Mouse (Mus musculus) embryonic facial prominence, embryonic 10.5 days (tissue): ENCODE measurements around the gene Homer3. TPM values are rescaled to one million over a fixed set of nuclear protein-coding genes. Genes with fewer than 3 reads are reported as not detected.

Experiments used
- DNase-seq: peaks from one replicate; pipeline ENCODE4 v3.0.0-alpha.2; 2017; ENCODE audit warnings: low spot score
- H3K27ac ChIP-seq: fragments of 300-500 bp; sonication (generic); replicated peaks from 2 replicates; pipeline ENCODE4 v1.5.1; 2016; ENCODE audit warnings: mild to moderate bottlenecking
- H3K27me3 ChIP-seq: fragments of 300-500 bp; sonication (generic); replicated peaks from 2 replicates; pipeline ENCODE4 v1.6.1; 2016; ENCODE audit warnings: low read depth, mild to moderate bottlenecking; ENCODE audit not compliant: poor library complexity, severe bottlenecking
- H3K36me3 ChIP-seq: fragments of 300-500 bp; sonication (generic); replicated peaks from 2 replicates; pipeline ENCODE4 v1.6.1; 2016; ENCODE audit warnings: mild to moderate bottlenecking, moderate library complexity
- H3K4me1 ChIP-seq: fragments of 300-500 bp; sonication (generic); 2 replicates; pipeline ENCODE4 v1.6.1; 2016
- H3K4me3 ChIP-seq: fragments of 300-500 bp; sonication (generic); 2 replicates; pipeline ENCODE4 v1.5.1; 2016; ENCODE audit warnings: mild to moderate bottlenecking, moderate library complexity
- H3K9me3 ChIP-seq: fragments of 300-500 bp; sonication (generic); 2 replicates; pipeline ENCODE4 v1.6.1; 2016; ENCODE audit warnings: mild to moderate bottlenecking
- WGBS: fragments of 180-500 bp; shearing (Covaris S2); methylation state at CpG from one replicate; pipeline ENCODE4 v1.1.7; 2016; 5-methylcytosine and 5-hydroxymethylcytosine counted together
- polyA plus RNA-seq: library from polyadenylated mRNA; unstranded; fragments of >200 nt; fragmentation: Nextera tagmentation; extraction: Ambion mirVana; gene quantifications from 2 replicates; pipeline ENCODE4 v1.2.1, GENCODE M21; 2016

The Homer3 gene
- polyA plus RNA-seq, 1 experiment from 2014 or later: 121 TPM

DNA sequence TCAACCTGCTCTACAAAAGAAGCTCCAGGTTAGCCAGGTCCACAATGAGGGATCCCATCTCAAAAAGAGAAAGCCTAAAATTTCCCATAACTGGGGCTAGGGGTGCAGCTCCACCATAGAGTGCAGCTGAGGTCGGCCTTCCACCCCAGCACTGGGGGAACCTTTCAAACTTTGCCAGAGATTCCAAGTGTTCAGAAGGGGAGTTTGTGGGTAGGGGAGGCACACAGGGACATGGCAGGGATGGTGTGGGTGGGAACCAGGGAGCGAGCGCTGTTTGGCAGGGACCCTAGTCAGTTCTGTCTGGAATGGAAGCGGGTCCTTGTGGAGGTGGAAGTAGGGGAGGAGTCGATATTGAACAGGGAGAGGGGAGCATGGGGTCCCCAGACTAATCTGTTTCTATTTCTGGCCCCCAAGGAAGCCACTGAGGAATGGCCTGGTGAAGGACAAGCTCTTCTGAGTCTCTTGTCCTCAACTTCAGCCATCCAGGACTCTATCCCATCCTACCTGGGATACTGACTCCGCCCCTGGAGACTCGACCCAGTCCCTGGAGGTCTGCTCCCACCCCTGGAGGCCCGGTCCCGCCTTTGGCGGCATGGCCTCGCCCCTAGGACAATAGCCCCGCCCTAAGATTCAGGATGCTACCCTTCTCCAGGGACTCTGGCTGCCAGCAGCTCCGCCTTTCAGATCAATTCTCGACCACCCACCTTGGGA, 46.7 kb downstream of the Homer3 start, which contains the start of gene Gdf1:
Gene Gdf1, plus strand, starts transcription at position 694 of the 711 bp plus-strand sequence.
- DNase-seq: peak; percentile 60
- peak within 1 kb of the TSS; percentile 79 for H3K27ac ChIP-seq
- H3K4me1 ChIP-seq: peaks cover 34% of the 10 kb centered on the region
- WGBS: 25% methylated on average over 14 of the region's 14 CpGs
- 0 out of 2 replicates have a peak, but pooled peaks cover 5% of the 10 kb centered on the region for H3K9me3 ChIP-seq
- peak within 1 kb of the TSS; percentile 47 for H3K4me3 ChIP-seq
- H3K36me3 ChIP-seq: peaks cover 52% of the 10 kb centered on the region
- peaks cover 28% of the 10 kb centered on the region for H3K27me3 ChIP-seq

DNA sequence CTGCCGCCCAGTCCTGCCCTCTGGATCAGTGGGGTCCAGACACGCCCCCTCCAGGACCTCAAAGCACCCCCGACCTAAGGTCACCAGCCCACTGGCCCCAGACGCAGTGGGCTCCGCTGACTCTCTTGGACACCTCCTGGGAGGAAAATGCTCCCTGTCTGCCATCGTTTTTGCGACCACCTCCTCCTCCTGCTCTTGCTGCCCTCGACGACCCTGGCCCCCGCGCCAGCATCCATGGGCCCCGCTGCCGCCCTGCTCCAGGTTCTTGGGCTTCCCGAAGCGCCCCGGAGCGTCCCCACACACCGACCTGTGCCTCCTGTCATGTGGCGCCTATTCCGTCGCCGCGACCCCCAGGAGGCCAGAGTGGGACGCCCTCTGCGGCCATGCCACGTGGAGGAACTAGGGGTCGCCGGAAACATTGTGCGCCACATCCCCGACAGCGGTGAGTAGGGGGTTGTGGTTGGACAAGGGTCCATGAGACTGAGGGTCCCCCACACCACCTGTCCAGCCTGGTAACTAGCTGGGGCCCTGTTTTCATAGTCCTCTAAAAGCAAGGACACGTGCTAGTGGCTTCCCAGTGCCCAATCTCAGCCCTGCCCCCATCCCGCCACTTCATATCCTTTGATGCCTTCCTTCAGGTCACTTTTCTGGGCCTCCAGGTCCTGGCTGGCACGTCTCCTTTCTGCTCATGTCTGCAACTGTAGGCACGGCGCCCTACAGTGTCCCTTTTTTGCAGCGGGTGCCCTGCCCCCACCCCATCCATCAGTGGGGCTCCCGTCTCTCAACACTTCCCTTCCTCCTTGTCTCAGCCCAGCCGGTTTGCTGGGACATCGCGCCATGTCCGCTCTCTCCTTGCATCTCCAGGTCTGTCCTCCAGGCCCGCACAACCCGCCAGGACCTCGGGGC, 47.5 kb downstream of the Homer3 start:
- WGBS: 4% methylated on average over 45 of the region's 45 CpGs
- Histone ChIP-seq H3K4me1 (peaks cover 34% of the 10 kb centered on the region), H3K9me3 (0 out of 2 replicates have a peak, but pooled peaks cover 5% of the 10 kb centered on the region), H3K36me3 (peaks cover 60% of the 10 kb centered on the region), H3K27ac (peak overlapping the region; percentile 79), H3K27me3 (peaks cover 28% of the 10 kb centered on the region), H3K4me3 (peak overlapping the region; percentile 47)
- no peak for DNase-seq

DNA sequence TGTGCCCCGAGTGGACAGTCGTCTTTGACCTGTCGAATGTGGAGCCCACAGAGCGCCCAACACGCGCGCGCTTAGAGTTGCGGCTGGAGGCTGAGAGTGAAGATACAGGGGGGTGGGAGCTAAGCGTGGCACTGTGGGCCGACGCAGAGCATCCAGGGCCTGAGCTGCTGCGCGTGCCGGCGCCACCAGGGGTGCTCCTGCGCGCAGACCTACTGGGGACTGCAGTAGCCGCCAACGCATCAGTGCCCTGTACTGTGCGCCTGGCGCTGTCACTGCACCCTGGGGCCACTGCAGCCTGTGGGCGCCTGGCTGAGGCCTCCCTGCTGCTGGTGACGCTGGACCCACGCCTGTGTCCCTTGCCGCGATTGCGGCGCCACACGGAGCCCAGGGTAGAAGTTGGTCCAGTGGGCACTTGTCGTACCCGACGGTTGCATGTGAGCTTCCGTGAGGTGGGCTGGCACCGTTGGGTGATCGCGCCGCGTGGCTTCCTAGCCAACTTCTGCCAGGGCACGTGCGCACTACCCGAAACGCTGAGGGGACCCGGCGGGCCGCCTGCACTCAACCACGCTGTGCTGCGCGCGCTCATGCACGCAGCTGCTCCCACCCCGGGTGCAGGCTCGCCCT, 48.2 kb downstream of the Homer3 start:
- Histone ChIP-seq H3K4me3 (peak overlapping the region; percentile 47), H3K27me3 (peaks cover 28% of the 10 kb centered on the region), H3K27ac (peak overlapping the region; percentile 79), H3K9me3 (0 out of 2 replicates have a peak, but pooled peaks cover 5% of the 10 kb centered on the region), H3K36me3 (peaks cover 68% of the 10 kb centered on the region), H3K4me1 (peaks cover 34% of the 10 kb centered on the region)
- 27% methylated on average over 53 of the region's 53 CpGs for WGBS
- peak; percentile 86 for DNase-seq

DNA sequence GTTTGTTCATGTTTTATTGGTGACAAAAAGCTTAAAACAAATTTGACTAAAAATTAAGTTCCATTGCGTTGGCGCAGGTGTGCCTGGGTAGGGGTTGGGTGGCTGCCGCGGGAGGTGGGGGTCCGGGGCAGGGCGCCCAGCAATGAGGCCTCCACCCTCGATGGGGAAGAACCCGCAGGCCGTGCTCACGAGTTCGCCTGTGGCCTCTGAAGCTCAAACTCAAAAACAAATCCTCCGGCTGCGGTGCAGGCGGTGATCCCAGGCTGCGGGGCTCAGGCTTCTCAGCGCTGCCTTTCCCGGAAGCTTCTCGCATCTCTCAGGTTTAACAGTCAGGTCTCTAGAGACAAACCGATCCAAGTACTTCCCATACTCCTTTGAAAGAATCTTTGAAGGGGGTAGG, 48.9 kb downstream of the Homer3 start:
- Histone ChIP-seq H3K9me3 (0 out of 2 replicates have a peak, but pooled peaks cover 5% of the 10 kb centered on the region), H3K4me1 (peaks cover 34% of the 10 kb centered on the region), H3K27me3 (peaks cover 28% of the 10 kb centered on the region), H3K4me3 (no peak overlapping the region), H3K36me3 (peaks cover 74% of the 10 kb centered on the region), H3K27ac (peak overlapping the region; percentile 79; the same call in 1 of the 2 replicates)
- peak; percentile 45 for DNase-seq
- WGBS: 62% methylated on average over 19 of the region's 19 CpGs

DNA sequence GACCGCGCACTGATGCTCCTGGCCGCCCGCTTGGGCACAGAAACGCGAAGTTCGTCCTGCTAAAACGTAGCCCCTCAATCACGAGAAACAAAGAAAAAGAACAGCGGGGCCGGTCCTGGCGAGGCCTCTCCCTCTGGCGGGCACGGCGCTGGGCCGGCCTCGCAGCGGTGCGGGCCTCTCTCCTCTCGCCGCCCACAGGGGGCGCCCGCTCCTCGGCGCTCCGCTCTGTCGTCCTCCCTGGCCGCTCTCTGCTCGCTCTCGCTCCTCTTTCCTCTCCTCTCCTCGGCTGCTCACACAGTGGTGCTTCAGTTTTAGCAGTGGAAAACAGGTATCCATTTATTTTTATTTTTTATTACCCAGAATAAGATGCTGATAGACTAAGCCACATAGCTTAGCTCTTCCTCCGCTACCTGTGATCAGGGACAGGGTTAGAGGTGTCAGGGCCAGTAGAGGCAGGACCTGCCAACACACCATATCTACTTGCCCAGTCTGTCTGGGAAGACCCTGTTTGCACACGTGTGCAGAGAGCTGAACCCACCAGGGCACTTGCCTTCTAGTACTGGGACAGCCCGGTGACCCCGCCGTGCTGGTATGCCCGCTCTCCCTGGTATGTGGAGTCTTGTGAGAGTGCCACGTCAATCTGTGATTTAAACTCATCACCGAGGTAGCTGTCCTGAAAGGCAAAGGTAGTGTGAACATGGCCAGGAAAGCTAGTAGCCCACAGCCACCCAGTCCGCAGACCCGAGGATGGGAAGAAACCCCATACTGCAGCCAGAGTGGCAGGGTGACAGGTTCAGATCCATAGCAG, 49.6 kb downstream of the Homer3 start:
- H3K27ac ChIP-seq: peak overlapping the region; percentile 79

DNA sequence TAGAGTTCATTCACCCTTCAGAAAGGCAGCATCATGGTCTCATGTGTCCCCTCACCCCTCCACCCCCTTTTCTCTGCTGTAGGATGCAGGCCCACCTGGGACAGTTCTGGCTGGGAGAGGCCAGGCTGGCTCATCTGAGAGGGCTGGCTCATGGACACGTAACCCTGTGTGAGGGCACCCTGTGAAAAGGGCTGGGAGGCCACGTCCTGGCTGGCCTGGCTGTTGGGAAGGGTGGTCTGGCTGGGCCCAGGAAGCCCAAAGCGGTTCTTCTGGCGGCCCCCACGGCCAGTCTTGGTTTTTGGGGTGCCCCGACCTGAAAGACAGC, 50.2 kb downstream of the Homer3 start:
- Histone ChIP-seq H3K4me1 (peaks cover 34% of the 10 kb centered on the region), H3K36me3 (peaks cover 80% of the 10 kb centered on the region), H3K9me3 (0 out of 2 replicates have a peak, but pooled peaks cover under 1% of the 10 kb centered on the region), H3K27ac (no peak overlapping the region), H3K4me3 (no peak overlapping the region), H3K27me3 (peaks cover 28% of the 10 kb centered on the region)
- WGBS: 95% methylated on average over 6 of the region's 6 CpGs
- DNase-seq: no peak

More for the DNA sequence above, 49.6 kb downstream of the Homer3 start:
- Histone ChIP-seq H3K4me1 (peaks cover 34% of the 10 kb centered on the region), H3K9me3 (0 out of 2 replicates have a peak, but pooled peaks cover 5% of the 10 kb centered on the region), H3K36me3 (peaks cover 80% of the 10 kb centered on the region), H3K4me3 (peak overlapping the region; percentile 33), H3K27me3 (peaks cover 28% of the 10 kb centered on the region)
- WGBS: 23% methylated on average over 41 of the region's 41 CpGs
- peak; percentile 88 for DNase-seq

DNA sequence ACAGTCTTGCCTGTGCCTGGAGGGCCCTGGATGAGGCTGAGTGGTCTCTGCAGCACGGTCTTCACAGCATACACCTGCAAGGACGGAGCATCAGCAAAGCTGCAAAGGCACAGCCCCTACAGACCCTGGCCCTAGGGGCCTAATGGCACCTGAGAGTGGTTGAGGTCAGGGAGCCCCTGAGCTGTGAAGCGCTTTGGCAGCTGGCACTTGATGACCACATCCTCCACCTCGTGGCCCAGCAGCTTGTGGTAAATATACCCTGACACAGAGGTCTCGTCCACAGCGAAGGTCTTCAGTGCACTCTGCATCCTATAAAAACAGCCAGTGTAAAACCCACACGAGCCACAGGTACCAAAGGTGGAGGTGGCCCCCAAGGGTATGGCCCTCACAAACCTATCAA, 56.3 kb downstream of the Homer3 start:
- DNase-seq: no peak
- peaks cover 100% of the 10 kb centered on the region for H3K36me3 ChIP-seq
- no peaks in the 10 kb centered on the region for H3K9me3 ChIP-seq
- H3K4me1 ChIP-seq: peaks cover 12% of the 10 kb centered on the region
- no peak overlapping the region for H3K4me3 ChIP-seq
- H3K27ac ChIP-seq: no peak overlapping the region
- 92% methylated on average over 7 of the region's 7 CpGs for WGBS
- no peaks in the 10 kb centered on the region for H3K27me3 ChIP-seq

DNA sequence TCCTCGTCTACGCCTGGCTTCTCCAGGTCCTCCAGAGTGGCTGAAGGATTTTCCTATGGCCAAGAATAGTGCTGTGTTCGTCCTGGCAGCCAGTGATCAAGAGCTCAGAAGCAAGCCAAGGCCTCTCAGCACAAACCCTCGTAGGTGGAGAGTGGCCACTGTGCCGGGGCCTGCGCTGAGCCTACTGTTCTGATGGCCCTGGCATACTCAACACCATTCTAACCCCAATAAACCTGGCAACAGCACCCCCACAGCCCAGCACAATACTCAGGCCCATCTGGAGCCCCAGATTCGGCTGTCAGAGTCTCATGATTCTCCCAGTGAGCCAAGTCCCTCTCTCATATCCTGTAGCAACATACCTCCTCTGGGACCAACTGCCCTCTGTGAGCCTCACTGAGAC, 58.0 kb downstream of the Homer3 start:
- H3K27ac ChIP-seq: no peak overlapping the region
- no peak overlapping the region for H3K4me3 ChIP-seq
- H3K36me3 ChIP-seq: peaks cover 93% of the 10 kb centered on the region
- H3K4me1 ChIP-seq: peaks cover 18% of the 10 kb centered on the region
- H3K9me3 ChIP-seq: no peaks in the 10 kb centered on the region
- WGBS: 89% methylated on average over 7 of the region's 7 CpGs
- DNase-seq: no peak
- H3K27me3 ChIP-seq: no peaks in the 10 kb centered on the region

DNA sequence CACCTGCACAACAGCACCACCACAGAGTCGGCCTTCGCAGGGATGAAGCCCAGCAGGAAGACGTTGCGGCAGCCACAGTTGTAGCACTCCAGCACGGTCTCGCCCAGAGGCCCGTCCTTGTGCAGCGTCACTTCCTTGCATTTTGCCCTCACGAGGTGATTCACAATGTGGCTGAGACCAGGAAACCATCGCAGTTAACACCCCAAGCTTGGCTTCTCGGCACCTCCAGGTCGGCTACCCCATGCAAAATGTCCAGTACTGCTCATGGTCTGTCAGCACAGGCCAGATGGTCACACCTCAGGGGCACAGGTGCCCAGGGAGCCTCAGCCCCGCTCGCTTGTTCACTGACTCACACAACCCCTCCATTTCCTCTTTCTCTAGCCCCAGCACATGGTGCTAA, 59.4 kb downstream of the Homer3 start:
- Histone ChIP-seq H3K27ac (no peak overlapping the region), H3K9me3 (no peaks in the 10 kb centered on the region), H3K4me1 (peaks cover 18% of the 10 kb centered on the region), H3K36me3 (peaks cover 92% of the 10 kb centered on the region), H3K27me3 (no peaks in the 10 kb centered on the region), H3K4me3 (no peak overlapping the region)
- WGBS: 93% methylated on average over 14 of the region's 14 CpGs
- DNase-seq: no peak

DNA sequence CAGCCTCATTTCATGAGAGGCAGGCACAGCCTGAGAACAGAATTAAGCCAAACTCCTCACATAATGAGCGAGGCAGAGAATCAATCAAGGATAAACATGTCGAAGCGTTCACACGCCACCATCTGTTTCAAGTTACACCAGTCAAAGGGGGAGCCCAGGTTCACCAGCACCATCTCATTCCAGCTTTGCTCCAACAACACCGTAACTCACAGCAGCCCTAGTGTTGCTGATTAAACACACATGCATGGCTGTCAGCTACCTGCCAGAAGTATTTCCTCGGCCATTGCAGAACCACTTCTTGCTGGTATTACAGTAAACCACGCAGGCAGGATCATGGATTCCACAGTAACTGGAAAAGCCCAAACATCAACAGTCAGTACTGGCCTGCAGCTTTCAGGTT, 60.4 kb downstream of the Homer3 start:
- peak; percentile 41 for DNase-seq
- no peaks in the 10 kb centered on the region for H3K27me3 ChIP-seq
- 60% methylated on average over 7 of the region's 7 CpGs for WGBS
- no peaks in the 10 kb centered on the region for H3K9me3 ChIP-seq
- H3K27ac ChIP-seq: no peak overlapping the region
- no peak overlapping the region for H3K4me3 ChIP-seq
- peaks cover 92% of the 10 kb centered on the region for H3K36me3 ChIP-seq
- H3K4me1 ChIP-seq: peaks cover 18% of the 10 kb centered on the region

DNA sequence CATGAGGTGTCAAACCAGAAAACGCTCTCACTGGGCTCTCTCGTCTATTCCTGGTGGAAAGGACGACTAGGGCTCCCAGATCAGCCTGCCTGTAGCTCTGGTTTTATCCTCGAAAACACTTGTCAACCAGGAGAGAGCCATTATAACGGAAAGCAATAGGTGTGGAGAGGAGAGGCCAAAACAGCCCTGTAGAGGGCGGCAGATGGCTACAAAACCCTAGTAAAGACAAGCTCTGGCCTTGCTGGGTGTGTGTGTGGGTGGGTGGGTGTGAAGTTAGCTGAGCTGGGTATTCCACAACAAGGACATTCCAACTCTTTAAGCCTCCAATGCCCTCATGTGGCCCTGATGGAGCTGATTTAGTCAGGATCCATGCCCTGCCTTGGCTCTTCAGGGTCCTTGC, 61.1 kb downstream of the Homer3 start:
- peaks cover 92% of the 10 kb centered on the region for H3K36me3 ChIP-seq
- WGBS: 59% methylated on average over 6 of the region's 6 CpGs
- H3K27me3 ChIP-seq: no peaks in the 10 kb centered on the region
- no peak overlapping the region for H3K27ac ChIP-seq
- peak; percentile 60 for DNase-seq
- peaks cover 24% of the 10 kb centered on the region for H3K4me1 ChIP-seq
- no peaks in the 10 kb centered on the region for H3K9me3 ChIP-seq
- H3K4me3 ChIP-seq: no peak overlapping the region
